Mouse (Mus musculus) liver, embryonic 16.5 days (tissue): ENCODE measurements around the gene Prkcd. TPM values are rescaled to one million over a fixed set of nuclear protein-coding genes. Genes with fewer than 3 reads are reported as not detected.

Source experiments
- ATAC-seq: fragments of 200-750 bp; cut with Nextera tagmentation; 2 replicates; pipeline ENCODE4 v1.8.0; 2017; ENCODE audit warnings: low read depth, mild to moderate bottlenecking, moderate number of reproducible peaks, moderate library complexity
- H3K27ac ChIP-seq: fragments of 300-500 bp; sonication (generic); 2 replicates; pipeline ENCODE4 v1.5.1; 2014; ENCODE audit warnings: mild to moderate bottlenecking, low read length
- H3K27me3 ChIP-seq: fragments of 300-500 bp; sonication (generic); 2 replicates; pipeline ENCODE4 v1.6.1; 2014; ENCODE audit warnings: low read depth, low read length, mixed read lengths; ENCODE audit not compliant: control insufficient read depth, insufficient read depth
- H3K36me3 ChIP-seq: fragments of 300-500 bp; sonication (generic); 2 replicates; pipeline ENCODE4 v1.6.1; 2014; ENCODE audit warnings: mild to moderate bottlenecking; ENCODE audit not compliant: control insufficient read depth, insufficient read depth
- H3K4me1 ChIP-seq: fragments of 300-500 bp; sonication (generic); 2 replicates; pipeline ENCODE4 v1.6.1; 2014; ENCODE audit warnings: low read depth, low read length, mixed read lengths; ENCODE audit not compliant: control insufficient read depth
- H3K4me2 ChIP-seq: fragments of 300-500 bp; sonication (generic); 2 replicates; pipeline ENCODE4 v1.6.1; 2014; ENCODE audit warnings: low read depth, low read length, mixed read lengths
- H3K4me3 ChIP-seq: fragments of 300-500 bp; sonication (generic); 2 replicates; pipeline ENCODE4 v1.5.1; 2014; ENCODE audit warnings: low read depth, mild to moderate bottlenecking, low read length
- H3K9ac ChIP-seq: fragments of 300-500 bp; sonication (generic); 2 replicates; pipeline ENCODE4 v1.6.1; 2014; ENCODE audit warnings: low read depth, low read length
- H3K9me3 ChIP-seq: fragments of 300-500 bp; sonication (generic); replicated peaks from 2 replicates; pipeline ENCODE4 v1.6.1; 2016; ENCODE audit warnings: low read length; ENCODE audit not compliant: control insufficient read depth
- WGBS: fragments of 180-500 bp; shearing (Covaris S2); extraction: QIAGEN DNeasy Blood & Tissue Kit; methylation state at CpG from one replicate; pipeline ENCODE4 v1.1.7; 2014; ENCODE audit not compliant: insufficient replicate concordance; 5-methylcytosine and 5-hydroxymethylcytosine counted together
- polyA plus RNA-seq: library from polyadenylated mRNA; unstranded; fragments of >200 nt; fragmentation: Nextera tagmentation; extraction: Ambion mirVana; gene quantifications from 2 replicates; pipeline ENCODE4 v1.2.1, GENCODE M21; 2015

The Prkcd gene
- polyA plus RNA-seq, 1 experiment from 2014 or later: 16.3 TPM

GRCm38 (mm10) chr14:30618746-30619275, 7.2 kb downstream of the Prkcd start:
- ATAC-seq: 0 out of 2 replicates have a peak, but pooled peaks have one; percentile 22
- Histone ChIP-seq H3K9me3 (no peaks in the 10 kb centered on the region), H3K27me3 (no peaks in the 10 kb centered on the region), H3K4me1 (peaks cover 21% of the 10 kb centered on the region), H3K9ac (no peak overlapping the region), H3K4me3 (no peak overlapping the region), H3K36me3 (no peaks in the 10 kb centered on the region), H3K27ac (no peak overlapping the region), H3K4me2 (no peak overlapping the region)
- 64% methylated on average over 2 of the region's 2 CpGs for WGBS

- Histone ChIP-seq H3K9ac (no peak overlapping the region), H3K4me1 (peaks cover 19% of the 10 kb centered on the region), H3K27ac (no peak overlapping the region), H3K4me3 (no peak overlapping the region), H3K4me2 (no peak overlapping the region), H3K9me3 (no peaks in the 10 kb centered on the region), H3K27me3 (no peaks in the 10 kb centered on the region), H3K36me3 (no peaks in the 10 kb centered on the region)
- WGBS: 43% methylated on average over 2 of the region's 2 CpGs
- no peak for ATAC-seq
These were observed 9.3 kb downstream of the Prkcd start for GRCm38 (mm10) chr14:30616751-30617150.

- H3K4me3 ChIP-seq: no peak overlapping the region
- H3K9ac ChIP-seq: no peak overlapping the region
- WGBS: 62% methylated on average over 2 of the region's 2 CpGs
- no peaks in the 10 kb centered on the region for H3K27me3 ChIP-seq
- ATAC-seq: no peak
- H3K27ac ChIP-seq: no peak overlapping the region
- no peaks in the 10 kb centered on the region for H3K36me3 ChIP-seq
- H3K9me3 ChIP-seq: no peaks in the 10 kb centered on the region
- H3K4me1 ChIP-seq: peaks cover 10% of the 10 kb centered on the region
- H3K4me2 ChIP-seq: no peak overlapping the region
These were observed 12.9 kb downstream of the Prkcd start for GRCm38 (mm10) chr14:30612962-30613715.

- H3K4me3 ChIP-seq: no peak overlapping the region
- 16% methylated on average over 7 of the region's 7 CpGs for WGBS
- H3K9me3 ChIP-seq: no peaks in the 10 kb centered on the region
- H3K27ac ChIP-seq: no peak overlapping the region
- no peaks in the 10 kb centered on the region for H3K27me3 ChIP-seq
- H3K4me2 ChIP-seq: no peak overlapping the region
- ATAC-seq: no peak
- H3K4me1 ChIP-seq: peaks cover 5% of the 10 kb centered on the region
- no peaks in the 10 kb centered on the region for H3K36me3 ChIP-seq
- H3K9ac ChIP-seq: no peak overlapping the region
These were observed 13.5 kb downstream of the Prkcd start for GRCm38 (mm10) chr14:30612523-30612922.

- Histone ChIP-seq H3K4me3 (no peak overlapping the region), H3K4me2 (no peak overlapping the region), H3K9me3 (no peaks in the 10 kb centered on the region), H3K27me3 (no peaks in the 10 kb centered on the region), H3K9ac (no peak overlapping the region), H3K27ac (no peak overlapping the region), H3K4me1 (peaks cover 4% of the 10 kb centered on the region), H3K36me3 (no peaks in the 10 kb centered on the region)
- ATAC-seq: no peak
- WGBS: 67% methylated on average over 3 of the region's 3 CpGs
These were observed 15.1 kb downstream of the Prkcd start for GRCm38 (mm10) chr14:30610940-30611339.

GRCm38 (mm10) chr14:30610304-30610703, 15.7 kb downstream of the Prkcd start:
- H3K4me2 ChIP-seq: no peak overlapping the region
- H3K36me3 ChIP-seq: no peaks in the 10 kb centered on the region
- no peak for ATAC-seq
- 69% methylated on average over 2 of the region's 2 CpGs for WGBS
- no peak overlapping the region for H3K27ac ChIP-seq
- no peaks in the 10 kb centered on the region for H3K9me3 ChIP-seq
- H3K27me3 ChIP-seq: no peaks in the 10 kb centered on the region
- no peak overlapping the region for H3K4me3 ChIP-seq
- H3K4me1 ChIP-seq: peaks cover 4% of the 10 kb centered on the region
- no peak overlapping the region for H3K9ac ChIP-seq

GRCm38 (mm10) chr14:30609499-30609898, 16.5 kb downstream of the Prkcd start:
- Histone ChIP-seq H3K27me3 (no peaks in the 10 kb centered on the region), H3K27ac (no peak overlapping the region), H3K4me2 (no peak overlapping the region), H3K4me3 (no peak overlapping the region), H3K4me1 (peaks cover 4% of the 10 kb centered on the region), H3K9ac (no peak overlapping the region), H3K9me3 (no peaks in the 10 kb centered on the region), H3K36me3 (no peaks in the 10 kb centered on the region)
- WGBS: 86% methylated on average over 3 of the region's 3 CpGs
- no peak for ATAC-seq

GRCm38 (mm10) chr14:30608176-30608575, 17.8 kb downstream of the Prkcd start:
- H3K4me3 ChIP-seq: no peak overlapping the region
- no peaks in the 10 kb centered on the region for H3K27me3 ChIP-seq
- no peak overlapping the region for H3K27ac ChIP-seq
- H3K4me1 ChIP-seq: peaks cover 4% of the 10 kb centered on the region
- no peak for ATAC-seq
- H3K36me3 ChIP-seq: no peaks in the 10 kb centered on the region
- H3K4me2 ChIP-seq: no peak overlapping the region
- WGBS: 75% methylated on average over 6 of the region's 6 CpGs
- no peak overlapping the region for H3K9ac ChIP-seq
- H3K9me3 ChIP-seq: no peaks in the 10 kb centered on the region

GRCm38 (mm10) chr14:30607696-30608095, 18.3 kb downstream of the Prkcd start:
- Histone ChIP-seq H3K9ac (no peak overlapping the region), H3K4me1 (peaks cover 4% of the 10 kb centered on the region), H3K4me3 (no peak overlapping the region), H3K27me3 (no peaks in the 10 kb centered on the region), H3K27ac (no peak overlapping the region), H3K4me2 (no peak overlapping the region), H3K36me3 (no peaks in the 10 kb centered on the region; the same call in 1 of the 2 replicates), H3K9me3 (no peaks in the 10 kb centered on the region)
- 0 out of 2 replicates have a peak, but pooled peaks have one; percentile 19 for ATAC-seq
- WGBS: 60% methylated on average over 4 of the region's 4 CpGs
